Mouse (Mus musculus) cerebellum, adult 2 months (tissue): Measurements from ENCODE around the gene 6030408B16Rik.

ENCODE experiments used
- CTCF ChIP-seq: fragments of 200-500 bp; IDR thresholded peaks from 2 replicates; pipeline ENCODE4 v1.5.1; 2011; ENCODE audit warnings: low read depth, mild to moderate bottlenecking, control low read depth, low read length, moderate library complexity, borderline replicate concordance; ENCODE audit not compliant: insufficient read depth
- POLR2A ChIP-seq: fragments of 200-500 bp; IDR thresholded peaks from 2 replicates; pipeline ENCODE4 v1.6.1; 2011; ENCODE audit warnings: low read length, control low read depth, borderline replicate concordance; ENCODE audit not compliant: insufficient read depth

- TF ChIP-seq POLR2A: no peak
- TF ChIP-seq CTCF: no peak
Observed at GRCm38 (mm10) chr15:101320010-101320617, 27.1 kb downstream of the 6030408B16Rik start.
